ENCODE assay signal across 9 mouse cellular contexts in the genomic region with DNA sequence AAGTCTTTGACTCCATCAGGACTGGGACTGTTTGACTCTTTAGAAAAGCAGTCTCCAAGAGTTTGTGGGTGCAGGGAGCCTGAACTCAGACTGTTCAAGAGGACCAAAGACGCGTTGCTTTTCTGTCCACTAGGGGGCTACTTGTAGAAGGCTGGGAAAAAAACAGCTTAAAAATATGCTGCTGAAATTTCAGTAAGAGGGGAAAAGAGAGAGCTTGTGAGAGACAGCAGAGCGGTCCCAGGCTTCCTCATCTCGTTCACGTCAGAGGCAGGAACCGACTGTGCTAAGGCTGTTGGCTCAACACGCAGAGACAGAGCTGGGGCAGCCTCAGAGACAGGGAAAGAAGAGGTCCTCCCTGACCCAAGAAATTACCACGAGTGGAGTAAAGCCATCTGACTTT. TPM values are rescaled to one million over a fixed set of nuclear protein-coding genes. Genes with fewer than 3 reads are reported as not detected.
DNase-seq lines count a peak whose midpoint lies in the region; ATAC-seq lines count a peak whose summit lies in the region.
"Had no signal": no experiment of that assay in that cellular context is flagged by ENCODE, and none has a peak within 500 bp of the region (broad histone marks: within the 10 kb centered on the region; RNA-seq: fewer than 3 reads in every experiment).

A gene (plus strand): TSS at position 192 of the 400 bp plus-strand sequence.

- DNase-seq in liver, result peak; percentile 14
- DNase-seq in liver, embryonic 11.5 days (ENCODE audit: low spot score), result no peak
- DNase-seq in cerebellum, adult 11 months, result peak; percentile 73
- peak; percentile 95 for DNase-seq in forebrain, embryonic 14.5 days (ENCODE audit: low spot score)

- no peak within 1 kb of the TSS for H3K4me3 ChIP-seq in liver, embryonic 11.5 days (ENCODE audit: low read depth, low read length)
- H3K4me3 ChIP-seq in forebrain, embryonic 14.5 days (ENCODE audit: low read depth, low read length), result peak within 1 kb of the TSS; percentile 27
- H3K4me3 ChIP-seq in kidney, embryonic 16.5 days (ENCODE audit: low read length), result no peak within 1 kb of the TSS
- no peak within 1 kb of the TSS for H3K4me3 ChIP-seq in limb, embryonic 13.5 days
- H3K4me3 ChIP-seq in neural tube, embryonic 15.5 days (replicated peaks), result peak within 1 kb of the TSS; percentile 45
- H3K4me3 ChIP-seq: myocyte had no signal

- no peak within 1 kb of the TSS for H3K27ac ChIP-seq in liver, embryonic 11.5 days (ENCODE audit: low read depth, low read length)
- no peak within 1 kb of the TSS for H3K27ac ChIP-seq in forebrain, embryonic 14.5 days (ENCODE audit: low read depth, low read length)
- H3K27ac ChIP-seq in kidney, embryonic 16.5 days (ENCODE audit: low read length), result no peak within 1 kb of the TSS
- no peak within 1 kb of the TSS for H3K27ac ChIP-seq in limb, embryonic 13.5 days
- H3K27ac ChIP-seq in neural tube, embryonic 15.5 days (replicated peaks), result peak within 1 kb of the TSS; percentile 63

- H3K9me3 ChIP-seq in liver, embryonic 11.5 days (ENCODE audit: control insufficient read depth, low read length), result no peaks in the 10 kb centered on the region
- H3K9me3 ChIP-seq in forebrain, embryonic 14.5 days (replicated peaks; ENCODE audit: control insufficient read depth, low read length), result no peaks in the 10 kb centered on the region
- H3K9me3 ChIP-seq in kidney, embryonic 16.5 days (ENCODE audit: low read length), result no peaks in the 10 kb centered on the region
- no peaks in the 10 kb centered on the region for H3K9me3 ChIP-seq in limb, embryonic 13.5 days
- H3K9me3 ChIP-seq in neural tube, embryonic 15.5 days (replicated peaks), result no peaks in the 10 kb centered on the region

- no peaks in the 10 kb centered on the region for H3K4me1 ChIP-seq in liver, embryonic 11.5 days (replicated peaks; ENCODE audit: control insufficient read depth, insufficient read depth, low read length)
- H3K4me1 ChIP-seq in forebrain, embryonic 14.5 days (ENCODE audit: control insufficient read depth, insufficient read depth, low read length), result peaks cover 6% of the 10 kb centered on the region; the same call in 1 of the 2 replicates
- no peaks in the 10 kb centered on the region for H3K4me1 ChIP-seq in kidney, embryonic 16.5 days (ENCODE audit: insufficient read depth, low read length)
- H3K4me1 ChIP-seq in limb, embryonic 13.5 days, result peaks cover 3% of the 10 kb centered on the region
- H3K4me1 ChIP-seq in neural tube, embryonic 15.5 days, result peaks cover 9% of the 10 kb centered on the region; the same call in 1 of the 2 replicates

- no peak for ATAC-seq in liver, embryonic 11.5 days (replicated peaks; ENCODE audit: low FRiP score)
- peak; percentile 89 for ATAC-seq in forebrain, embryonic 14.5 days
- no peak; the same call in 1 of the 2 replicates for ATAC-seq in kidney, embryonic 16.5 days (ENCODE audit: low FRiP score, low TSS enrichment)
- ATAC-seq in limb, embryonic 13.5 days (ENCODE audit: low FRiP score, low read depth), result no peak; the same call in 1 of the 2 replicates
- peak; percentile 81 for ATAC-seq in neural tube, embryonic 15.5 days (ENCODE audit: low FRiP score)
- no peak for ATAC-seq in inflammation-experienced regulatory T-cells, adult 6 months

- 2% methylated on average over 8 of the region's 8 CpGs for WGBS in liver, embryonic 11.5 days
- under 1% methylated on average over 8 of the region's 8 CpGs for WGBS in forebrain, embryonic 14.5 days
- WGBS in kidney, embryonic 16.5 days, result under 1% methylated on average over 8 of the region's 8 CpGs
- WGBS in limb, embryonic 13.5 days, result 3% methylated on average over 8 of the region's 8 CpGs
- 2% methylated on average over 8 of the region's 8 CpGs for WGBS in neural tube, embryonic 15.5 days

- H3K4me2 ChIP-seq in liver, embryonic 11.5 days, result no peak within 1 kb of the TSS
- peak within 1 kb of the TSS; percentile 50 for H3K4me2 ChIP-seq in forebrain, embryonic 14.5 days (ENCODE audit: low read length)
- H3K4me2 ChIP-seq in kidney, embryonic 16.5 days (replicated peaks; ENCODE audit: low read depth, low read length), result peak within 1 kb of the TSS; percentile 10; the same call in 1 of the 2 replicates
- peak within 1 kb of the TSS; percentile 16; the same call in 1 of the 2 replicates for H3K4me2 ChIP-seq in limb, embryonic 13.5 days (replicated peaks)
- H3K4me2 ChIP-seq in neural tube, embryonic 15.5 days, result peak within 1 kb of the TSS; percentile 60

- H3K27me3 ChIP-seq in liver, embryonic 11.5 days (replicated peaks; ENCODE audit: control insufficient read depth, insufficient read depth, low read length), result peaks cover 2% of the 10 kb centered on the region; the same call in 1 of the 2 replicates
- no peaks in the 10 kb centered on the region for H3K27me3 ChIP-seq in forebrain, embryonic 14.5 days (replicated peaks; ENCODE audit: control insufficient read depth, insufficient read depth, low read length)
- peaks cover 11% of the 10 kb centered on the region for H3K27me3 ChIP-seq in kidney, embryonic 16.5 days (ENCODE audit: insufficient read depth, low read length)
- H3K27me3 ChIP-seq in limb, embryonic 13.5 days, result peaks cover 39% of the 10 kb centered on the region
- no peaks in the 10 kb centered on the region for H3K27me3 ChIP-seq in neural tube, embryonic 15.5 days (replicated peaks)

- H3K9ac ChIP-seq in liver, embryonic 11.5 days (ENCODE audit: low read depth, low read length), result no peak within 1 kb of the TSS
- peak within 1 kb of the TSS; percentile 50 for H3K9ac ChIP-seq in forebrain, embryonic 14.5 days (ENCODE audit: low read length)
- H3K9ac ChIP-seq in kidney, embryonic 16.5 days (replicated peaks; ENCODE audit: low read length), result no peak within 1 kb of the TSS
- no peak within 1 kb of the TSS for H3K9ac ChIP-seq in limb, embryonic 13.5 days
- H3K9ac ChIP-seq in neural tube, embryonic 15.5 days (replicated peaks), result peak within 1 kb of the TSS; percentile 44

- H3K36me3 ChIP-seq in liver, embryonic 11.5 days (ENCODE audit: control insufficient read depth, insufficient read depth, low read length), result no peaks in the 10 kb centered on the region
- no peaks in the 10 kb centered on the region for H3K36me3 ChIP-seq in forebrain, embryonic 14.5 days (ENCODE audit: control insufficient read depth, insufficient read depth, low read length)
- no peaks in the 10 kb centered on the region for H3K36me3 ChIP-seq in kidney, embryonic 16.5 days (ENCODE audit: insufficient read depth, low read length)
- H3K36me3 ChIP-seq in limb, embryonic 13.5 days, result no peaks in the 10 kb centered on the region
- no peaks in the 10 kb centered on the region for H3K36me3 ChIP-seq in neural tube, embryonic 15.5 days

RNA-seq across cellular contexts. Expression of the gene that starts here (rescaled TPM):
- polyA plus RNA-seq in liver, embryonic 11.5 days (2014; fragmentation: Nextera tagmentation; extraction: Ambion mirVana), result 0.13 and 0.58 TPM in 2 replicates
- polyA plus RNA-seq in forebrain, embryonic 14.5 days (2014; fragmentation: Nextera tagmentation; extraction: Ambion mirVana), result 2.6 and 3.9 TPM in 2 replicates
- polyA plus RNA-seq in kidney, embryonic 16.5 days (2015; fragmentation: Nextera tagmentation; extraction: Ambion mirVana), result 0.06 TPM in 1 of 2 replicates, not detected in the other
- polyA plus RNA-seq in limb, embryonic 13.5 days (2015; fragmentation: Nextera tagmentation; extraction: Ambion mirVana), result 0.09 TPM in 1 of 2 replicates, not detected in the other
- 4.2 and 5.3 TPM in 2 replicates for polyA plus RNA-seq in neural tube, embryonic 15.5 days (2015; fragmentation: Nextera tagmentation; extraction: Ambion mirVana)
- polyA plus RNA-seq in inflammation-experienced regulatory T-cells, adult 6 months (2017; shearing (Covaris generic)), result under 1 TPM in 1 of 3 experiments, not detected in 2; 0.05 TPM

Comparison
In these comparisons a context has a peak if more than half of its experiments do, and no peak if none do; other contexts are left out.
1. ATAC-seq: peak in forebrain, embryonic 14.5 days (single experiment) and neural tube, embryonic 15.5 days (single experiment); none in liver, embryonic 11.5 days (single experiment), kidney, embryonic 16.5 days (single experiment), limb, embryonic 13.5 days (single experiment) and inflammation-experienced regulatory T-cells, adult 6 months (single experiment).
2. H3K4me3 ChIP-seq: peak in forebrain, embryonic 14.5 days (single experiment) and neural tube, embryonic 15.5 days (single experiment); none in liver, embryonic 11.5 days (single experiment), kidney, embryonic 16.5 days (single experiment) and limb, embryonic 13.5 days (single experiment).
3. H3K9ac ChIP-seq: peak in forebrain, embryonic 14.5 days (single experiment) and neural tube, embryonic 15.5 days (single experiment); none in liver, embryonic 11.5 days (single experiment), kidney, embryonic 16.5 days (single experiment) and limb, embryonic 13.5 days (single experiment).